Mouse (Mus musculus): ENCODE measurements at regions not wholly inside any gene's neighbourhood (a gene's known extent, or its start where the extent isn't known, plus 50 kb on each side); places are given as distances from the start of the nearest gene placed in this dataset.

DNA sequence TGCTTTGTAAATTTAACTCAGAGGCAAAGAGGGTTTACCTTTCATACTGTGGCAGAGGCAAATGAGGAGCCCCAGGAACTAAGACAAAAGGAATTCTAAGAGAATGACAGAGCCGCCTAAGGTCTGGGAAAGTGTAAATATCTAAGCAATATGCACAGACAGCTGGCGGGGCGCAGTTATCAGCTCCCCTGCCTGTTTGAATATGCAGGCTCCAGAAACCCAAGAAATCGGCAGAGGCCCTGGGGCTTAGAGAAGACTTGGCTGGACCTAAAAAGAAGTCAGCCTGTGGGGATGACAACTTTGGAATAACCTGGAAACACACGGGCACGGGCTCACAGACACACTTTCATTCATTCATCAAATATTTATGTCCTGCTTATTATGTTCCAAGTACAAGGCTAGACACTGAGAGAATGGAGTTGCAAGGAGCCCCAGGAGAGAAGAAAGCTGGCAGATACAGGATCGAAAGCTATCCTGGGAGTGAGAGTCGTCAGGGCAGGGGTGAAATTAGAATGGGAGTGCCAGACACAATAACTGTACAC, 222.2 kb upstream of the Rpl38 start:
- Histone ChIP-seq H3K4me2 (ENCODE audit: low read depth) (peak overlapping the region; percentile 36; the same call in 1 of the 2 replicates), H3K27me3 (ENCODE audit: insufficient read depth, low read length) (no peaks in the 10 kb centered on the region), H3K4me3 (ENCODE audit: low read depth, low read length) (no peak overlapping the region), H3K9ac (no peak overlapping the region), H3K9me3 (ENCODE audit: low read length) (no peaks in the 10 kb centered on the region), H3K4me1 (ENCODE audit: insufficient read depth) (peaks cover 27% of the 10 kb centered on the region), H3K36me3 (ENCODE audit: insufficient read depth) (no peaks in the 10 kb centered on the region), H3K27ac (ENCODE audit: low read depth, low read length) (peak overlapping the region; percentile 62)
- no peak for ATAC-seq
- WGBS = 4% methylated on average over 8 of the region's 8 CpGs
- DNase-seq = no peak
- no peak for TF ChIP-seq CTCF (IDR thresholded peaks at IDR 0.05; ENCODE audit: low read depth)

DNA sequence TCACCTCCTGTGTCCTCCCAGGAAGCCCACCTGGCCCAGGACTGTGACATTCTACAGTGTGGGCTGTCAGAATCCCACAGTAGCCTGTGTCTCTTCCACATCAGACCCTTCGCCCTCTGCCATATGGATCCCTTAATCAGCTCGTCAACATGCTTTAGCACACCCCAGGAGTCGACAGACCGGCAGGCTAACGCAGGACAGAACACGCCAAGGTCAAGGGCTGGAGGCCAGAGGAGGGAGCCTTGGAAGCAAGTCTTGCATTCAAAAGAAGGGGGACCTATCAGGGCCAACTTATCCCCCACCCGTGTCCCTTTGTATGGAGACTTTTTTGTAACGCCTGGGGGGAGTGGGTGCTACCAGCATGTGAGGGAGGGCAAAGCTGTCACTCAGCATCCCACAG, 224.1 kb upstream of the Rpl38 start:
- ATAC-seq (no peak), DNase-seq (no peak)
- H3K4me3 ChIP-seq (ENCODE audit: low read depth, low read length) = no peak overlapping the region
- peaks cover 24% of the 10 kb centered on the region for H3K4me1 ChIP-seq (ENCODE audit: insufficient read depth)
- no peak overlapping the region for H3K27ac ChIP-seq (ENCODE audit: low read depth, low read length)
- no peak overlapping the region for H3K9ac ChIP-seq
- H3K9me3 ChIP-seq (ENCODE audit: low read length) = no peaks in the 10 kb centered on the region
- 45% methylated on average over 8 of the region's 8 CpGs for WGBS
- no peaks in the 10 kb centered on the region for H3K27me3 ChIP-seq (ENCODE audit: insufficient read depth, low read length)
- no peaks in the 10 kb centered on the region for H3K36me3 ChIP-seq (ENCODE audit: insufficient read depth)
- TF ChIP-seq CTCF (IDR thresholded peaks at IDR 0.05; ENCODE audit: low read depth) = no peak
- H3K4me2 ChIP-seq (ENCODE audit: low read depth) = no peak overlapping the region

DNA sequence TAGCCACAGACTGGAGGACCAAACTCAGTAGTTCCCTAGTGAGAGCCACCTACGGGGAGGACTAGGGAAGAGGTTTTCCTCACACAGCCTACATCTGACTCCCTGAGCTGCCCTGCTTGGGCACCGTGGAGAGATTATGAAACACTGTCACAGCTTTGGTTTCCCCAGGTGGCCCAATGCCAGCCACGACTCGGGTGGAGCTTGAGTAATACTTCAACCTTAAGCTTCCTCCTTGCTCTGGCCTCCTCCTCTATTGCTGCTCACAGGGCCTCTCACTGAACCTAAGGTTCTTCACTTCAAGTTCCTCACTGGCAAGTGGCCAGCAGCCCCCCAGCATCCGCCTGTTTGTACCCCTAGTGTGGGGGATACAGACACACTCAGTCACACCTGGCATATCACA, 224.9 kb upstream of the Rpl38 start:
- no peak overlapping the region for H3K4me2 ChIP-seq (ENCODE audit: low read depth)
- TF ChIP-seq CTCF (IDR thresholded peaks at IDR 0.05; ENCODE audit: low read depth) = no peak
- ATAC-seq = no peak
- no peaks in the 10 kb centered on the region for H3K27me3 ChIP-seq (ENCODE audit: insufficient read depth, low read length)
- H3K27ac ChIP-seq (ENCODE audit: low read depth, low read length) = no peak overlapping the region
- no peak overlapping the region for H3K4me3 ChIP-seq (ENCODE audit: low read depth, low read length)
- DNase-seq = no peak
- 71% methylated on average over 5 of the region's 5 CpGs for WGBS
- H3K36me3 ChIP-seq (ENCODE audit: insufficient read depth) = no peaks in the 10 kb centered on the region
- H3K4me1 ChIP-seq (ENCODE audit: insufficient read depth) = peaks cover 17% of the 10 kb centered on the region
- no peaks in the 10 kb centered on the region for H3K9me3 ChIP-seq (ENCODE audit: low read length)
- H3K9ac ChIP-seq = no peak overlapping the region

DNA sequence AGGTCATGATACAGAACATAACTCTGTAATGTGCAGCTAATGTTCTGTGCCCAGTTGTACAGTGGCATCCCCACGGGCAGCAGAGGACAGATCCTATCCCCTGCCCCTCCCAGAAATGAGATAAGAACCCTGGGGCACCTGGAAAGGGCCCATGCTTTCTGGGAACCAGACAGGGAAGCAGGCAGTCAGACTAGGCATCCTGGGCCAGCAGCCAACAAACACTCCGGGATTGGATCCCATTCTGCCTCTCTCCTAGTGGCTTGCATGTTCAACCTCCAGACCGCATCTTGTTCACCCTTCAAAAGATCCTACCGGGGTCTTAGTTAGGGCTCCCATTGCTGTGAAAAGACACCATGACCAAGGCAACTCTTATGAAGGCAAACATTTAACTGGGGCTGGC, 229.0 kb upstream of the Rpl38 start:
- DNase-seq = no peak
- Histone ChIP-seq H3K9ac (no peak overlapping the region), H3K4me2 (ENCODE audit: low read depth) (no peak overlapping the region), H3K36me3 (ENCODE audit: insufficient read depth) (no peaks in the 10 kb centered on the region), H3K9me3 (ENCODE audit: low read length) (no peaks in the 10 kb centered on the region), H3K27ac (ENCODE audit: low read depth, low read length) (no peak overlapping the region), H3K4me1 (ENCODE audit: insufficient read depth) (peaks cover 11% of the 10 kb centered on the region), H3K4me3 (ENCODE audit: low read depth, low read length) (no peak overlapping the region), H3K27me3 (ENCODE audit: insufficient read depth, low read length) (no peaks in the 10 kb centered on the region)
- no peak for ATAC-seq
- TF ChIP-seq CTCF (IDR thresholded peaks at IDR 0.05; ENCODE audit: low read depth) = no peak
- 61% methylated on average over 4 of the region's 4 CpGs for WGBS

DNA sequence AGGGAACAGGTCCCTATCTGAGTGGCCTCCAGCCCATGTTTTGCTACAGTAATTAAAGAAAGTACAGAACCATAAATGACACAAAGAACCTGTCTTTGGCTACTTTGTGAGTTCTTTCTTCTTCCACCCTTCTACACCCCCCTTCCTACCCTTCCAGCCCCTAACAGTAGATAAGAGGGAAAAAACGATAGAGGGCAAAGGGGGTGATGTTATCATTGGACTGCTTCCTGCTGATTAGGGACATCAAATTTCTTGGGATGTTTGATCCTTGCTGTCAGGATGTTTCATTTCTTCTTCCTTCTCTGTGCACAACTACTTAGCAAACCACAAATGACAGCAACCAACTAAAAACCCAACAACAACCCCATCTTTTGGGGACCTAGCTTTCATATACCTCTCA, 232.5 kb upstream of the Rpl38 start:
- DNase-seq (no peak), ATAC-seq (no peak)
- Histone ChIP-seq H3K36me3 (ENCODE audit: insufficient read depth) (no peaks in the 10 kb centered on the region), H3K9me3 (ENCODE audit: low read length) (no peaks in the 10 kb centered on the region), H3K4me2 (ENCODE audit: low read depth) (no peak overlapping the region), H3K27ac (ENCODE audit: low read depth, low read length) (no peak overlapping the region), H3K27me3 (ENCODE audit: insufficient read depth, low read length) (no peaks in the 10 kb centered on the region), H3K4me3 (ENCODE audit: low read depth, low read length) (no peak overlapping the region), H3K9ac (no peak overlapping the region), H3K4me1 (ENCODE audit: insufficient read depth) (peaks cover 7% of the 10 kb centered on the region)
- WGBS = 64% methylated on average over 1 of the region's 1 CpGs
- no peak for TF ChIP-seq CTCF (IDR thresholded peaks at IDR 0.05; ENCODE audit: low read depth)

DNA sequence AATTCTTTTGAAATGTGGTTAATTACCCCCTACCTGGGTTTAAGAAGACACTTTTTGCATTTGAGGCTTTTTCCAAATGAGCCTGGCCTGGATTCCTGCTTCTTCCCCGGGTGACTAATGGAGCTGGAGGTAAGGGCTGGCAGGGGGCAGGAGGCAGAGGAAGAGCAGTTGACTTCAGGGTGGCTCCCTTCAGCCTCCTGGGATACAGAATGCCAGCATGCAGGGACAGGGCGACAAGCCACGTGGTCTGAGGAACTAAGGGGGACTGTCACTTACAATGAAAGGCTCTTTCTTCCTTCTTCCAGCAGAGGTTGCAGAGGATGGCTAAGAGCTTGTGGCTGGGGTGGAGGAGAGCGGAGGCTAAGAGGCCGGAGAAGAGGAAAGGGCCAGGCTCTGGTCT, 234.8 kb upstream of the Rpl38 start:
- no peak for ATAC-seq
- peaks cover 7% of the 10 kb centered on the region; the same call in 1 of the 2 replicates for H3K4me1 ChIP-seq (ENCODE audit: insufficient read depth)
- H3K36me3 ChIP-seq (ENCODE audit: insufficient read depth) = no peaks in the 10 kb centered on the region
- H3K9ac ChIP-seq = no peak overlapping the region
- H3K27me3 ChIP-seq (ENCODE audit: insufficient read depth, low read length) = no peaks in the 10 kb centered on the region
- no peak overlapping the region for H3K27ac ChIP-seq (ENCODE audit: low read depth, low read length)
- WGBS = 17% methylated on average over 5 of the region's 5 CpGs
- no peak overlapping the region for H3K4me2 ChIP-seq (ENCODE audit: low read depth)
- DNase-seq = no peak
- H3K4me3 ChIP-seq (ENCODE audit: low read depth, low read length) = no peak overlapping the region
- no peak for TF ChIP-seq CTCF (IDR thresholded peaks at IDR 0.05; ENCODE audit: low read depth)
- H3K9me3 ChIP-seq (ENCODE audit: low read length) = no peaks in the 10 kb centered on the region

DNA sequence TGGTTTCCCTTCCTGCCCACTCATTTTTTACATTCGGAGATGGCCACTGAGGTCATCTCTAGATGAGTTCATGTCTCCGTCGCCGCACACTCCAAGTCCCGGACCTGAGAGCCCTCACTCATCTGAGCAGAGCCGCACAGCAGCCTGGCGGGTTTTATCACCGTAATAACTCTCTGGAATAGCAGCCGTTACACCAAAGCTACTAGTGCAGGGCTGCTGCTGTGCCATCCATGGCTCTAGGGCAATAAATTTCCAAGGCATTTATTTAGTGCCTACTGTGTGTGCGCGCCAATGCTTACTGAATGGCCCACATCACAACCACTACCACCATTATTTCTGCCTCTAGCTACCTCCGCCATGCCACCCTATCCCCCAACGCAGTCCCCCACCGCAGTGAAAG, 242.9 kb upstream of the Rpl38 start:
- no peak overlapping the region for H3K4me2 ChIP-seq (ENCODE audit: low read depth)
- WGBS = 96% methylated on average over 14 of the region's 14 CpGs
- ATAC-seq (no peak), DNase-seq (no peak)
- TF ChIP-seq CTCF (IDR thresholded peaks at IDR 0.05; ENCODE audit: low read depth) = no peak
- no peaks in the 10 kb centered on the region for H3K27me3 ChIP-seq (ENCODE audit: insufficient read depth, low read length)
- H3K9ac ChIP-seq = no peak overlapping the region
- no peaks in the 10 kb centered on the region for H3K9me3 ChIP-seq (ENCODE audit: low read length)
- no peaks in the 10 kb centered on the region for H3K4me1 ChIP-seq (ENCODE audit: insufficient read depth)
- no peak overlapping the region for H3K27ac ChIP-seq (ENCODE audit: low read depth, low read length)
- no peaks in the 10 kb centered on the region for H3K36me3 ChIP-seq (ENCODE audit: insufficient read depth)
- no peak overlapping the region for H3K4me3 ChIP-seq (ENCODE audit: low read depth, low read length)

DNA sequence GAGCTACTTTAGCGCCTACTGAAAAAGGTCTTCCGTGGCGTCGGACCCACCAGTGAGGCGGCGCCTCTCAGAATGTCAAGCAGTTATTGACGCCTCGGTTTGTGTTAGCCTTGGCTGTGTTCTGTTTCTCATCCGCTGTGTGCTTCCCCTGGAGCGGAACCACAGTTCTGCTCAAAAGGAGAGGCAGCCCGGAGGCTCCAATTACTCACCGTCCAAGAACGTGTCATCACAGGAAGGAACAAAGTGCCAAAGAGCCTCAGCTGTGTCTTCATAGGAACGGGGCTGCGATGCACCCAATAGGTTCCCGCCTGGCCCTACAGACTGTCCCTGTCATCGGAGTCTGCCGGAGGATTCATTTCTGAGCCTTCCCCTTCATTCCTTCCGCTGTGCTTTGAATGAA, 245.0 kb upstream of the Rpl38 start:
- Histone ChIP-seq H3K4me2 (ENCODE audit: low read depth) (no peak overlapping the region), H3K4me3 (ENCODE audit: low read depth, low read length) (no peak overlapping the region), H3K4me1 (ENCODE audit: insufficient read depth) (no peaks in the 10 kb centered on the region), H3K27ac (ENCODE audit: low read depth, low read length) (no peak overlapping the region), H3K36me3 (ENCODE audit: insufficient read depth) (no peaks in the 10 kb centered on the region), H3K27me3 (ENCODE audit: insufficient read depth, low read length) (no peaks in the 10 kb centered on the region), H3K9ac (no peak overlapping the region), H3K9me3 (ENCODE audit: low read length) (no peaks in the 10 kb centered on the region)
- TF ChIP-seq CTCF (IDR thresholded peaks at IDR 0.05; ENCODE audit: low read depth) = no peak
- 58% methylated on average over 19 of the region's 19 CpGs for WGBS
- ATAC-seq = peak; percentile 72
- DNase-seq = peak; percentile 44
